ENCODE assay signal across 8 mouse cellular contexts in genomic region chr8:85119052-85119981, GRCm38 (mm10). TPM values are rescaled to one million over a fixed set of nuclear protein-coding genes. Genes with fewer than 3 reads are reported as not detected.
DNase-seq lines count a peak whose midpoint lies in the region; ATAC-seq and TF ChIP-seq lines count a peak whose summit lies in the region.

No protein-coding gene starts in this region.

- H3K9me3 ChIP-seq in heart, embryonic 12.5 days (replicated peaks): no peaks in the 10 kb centered on the region
- H3K9me3 ChIP-seq in kidney, embryonic 16.5 days (ENCODE audit: low read length): no peaks in the 10 kb centered on the region; the same call in 1 of the 2 replicates
- no peaks in the 10 kb centered on the region for H3K9me3 ChIP-seq in limb, embryonic 15.5 days
- no peaks in the 10 kb centered on the region for H3K9me3 ChIP-seq in stomach, postnatal 0 days (ENCODE audit: control insufficient read depth, low read length)

- H3K4me3 ChIP-seq in bone marrow macrophage, adult 2 months (ENCODE audit: insufficient read depth, low read length): peak overlapping the region; percentile 44
- peak overlapping the region; percentile 77 for H3K4me3 ChIP-seq in heart, embryonic 12.5 days
- peak overlapping the region; percentile 72 for H3K4me3 ChIP-seq in kidney, embryonic 16.5 days (ENCODE audit: low read length)
- peak overlapping the region; percentile 58 for H3K4me3 ChIP-seq in limb, embryonic 15.5 days
- no peak overlapping the region for H3K4me3 ChIP-seq in myocyte
- H3K4me3 ChIP-seq in stomach, postnatal 0 days (ENCODE audit: low read depth, low read length): peak overlapping the region; percentile 71

- ATAC-seq in heart, embryonic 12.5 days (ENCODE audit: insufficient number of reproducible peaks, low FRiP score): peak; percentile 73
- ATAC-seq in kidney, embryonic 16.5 days (ENCODE audit: low FRiP score, low TSS enrichment): peak; percentile 97
- ATAC-seq in limb, embryonic 15.5 days (ENCODE audit: insufficient number of reproducible peaks, low FRiP score, low TSS enrichment, low read depth): peak; percentile 77
- peak; percentile 94 for ATAC-seq in stomach, postnatal 0 days (ENCODE audit: low FRiP score, low TSS enrichment)

- H3K79me2 ChIP-seq in myocyte (ENCODE audit: control insufficient read depth, insufficient read depth): no peaks in the 10 kb centered on the region

- WGBS in heart, embryonic 12.5 days: 6% methylated on average over 37 of the region's 37 CpGs
- WGBS in kidney, embryonic 16.5 days: 7% methylated on average over 37 of the region's 37 CpGs
- 6% methylated on average over 37 of the region's 37 CpGs for WGBS in limb, embryonic 15.5 days
- 5% methylated on average over 37 of the region's 37 CpGs for WGBS in stomach, postnatal 0 days

- H3K27ac ChIP-seq in bone marrow macrophage, adult 2 months (ENCODE audit: insufficient read depth, low read depth, low read length): no peak overlapping the region
- H3K27ac ChIP-seq in heart, embryonic 12.5 days (ENCODE audit: poor library complexity, severe bottlenecking): peak overlapping the region; percentile 40; the same call in 1 of the 2 replicates
- H3K27ac ChIP-seq in kidney, embryonic 16.5 days (ENCODE audit: low read length): peak overlapping the region; percentile 74
- peak overlapping the region; percentile 67 for H3K27ac ChIP-seq in limb, embryonic 15.5 days
- peak overlapping the region; percentile 85 for H3K27ac ChIP-seq in stomach, postnatal 0 days (replicated peaks)

- no peak overlapping the region for H3ac ChIP-seq in myocyte (ENCODE audit: control insufficient read depth, insufficient read length)

- H3K27me3 ChIP-seq in heart, embryonic 12.5 days (replicated peaks): no peaks in the 10 kb centered on the region
- H3K27me3 ChIP-seq in kidney, embryonic 16.5 days (ENCODE audit: insufficient read depth, low read length): no peaks in the 10 kb centered on the region
- H3K27me3 ChIP-seq in limb, embryonic 15.5 days: no peaks in the 10 kb centered on the region
- H3K27me3 ChIP-seq in myocyte (ENCODE audit: control insufficient read depth, insufficient read depth, insufficient read length): no peaks in the 10 kb centered on the region
- H3K27me3 ChIP-seq in stomach, postnatal 0 days (ENCODE audit: control insufficient read depth, insufficient read depth, low read length): no peaks in the 10 kb centered on the region

- TF ChIP-seq EP300 in stomach, postnatal 0 days (optimal IDR thresholded peaks at IDR 0.05): no peak

- no peak for TF ChIP-seq POLR2A in bone marrow macrophage, adult 2 months (IDR thresholded peaks at IDR 0.05; ENCODE audit: borderline replicate concordance, low read depth, low read length)
- no peak for TF ChIP-seq POLR2A in myocyte (IDR thresholded peaks at IDR 0.05; ENCODE audit: insufficient read length, low read depth)

- no peaks in the 10 kb centered on the region for H3K36me3 ChIP-seq in heart, embryonic 12.5 days
- no peaks in the 10 kb centered on the region for H3K36me3 ChIP-seq in kidney, embryonic 16.5 days (ENCODE audit: insufficient read depth, low read length)
- no peaks in the 10 kb centered on the region for H3K36me3 ChIP-seq in limb, embryonic 15.5 days
- H3K36me3 ChIP-seq in myocyte (ENCODE audit: control insufficient read depth, insufficient read depth): no peaks in the 10 kb centered on the region
- no peaks in the 10 kb centered on the region for H3K36me3 ChIP-seq in stomach, postnatal 0 days (ENCODE audit: control insufficient read depth, insufficient read depth, low read length)

- peak; percentile 63 to 68 for DNase-seq in B cell, adult 2 months
- peak; percentile 59 for DNase-seq in fat pad, adult 2 months (ENCODE audit: extremely low read depth, low read depth, low spot score)
- peak; percentile 93 for DNase-seq in stomach, postnatal 0 days (ENCODE audit: low spot score)

- no peak for TF ChIP-seq CTCF in bone marrow macrophage, adult 2 months (IDR thresholded peaks at IDR 0.05; ENCODE audit: low read depth, low read length)
- peak; percentile 71 for TF ChIP-seq CTCF in stomach, postnatal 0 days (IDR thresholded peaks at IDR 0.05; ENCODE audit: low read depth)

- H3K4me2 ChIP-seq in heart, embryonic 12.5 days: peak overlapping the region; percentile 81
- H3K4me2 ChIP-seq in kidney, embryonic 16.5 days (replicated peaks; ENCODE audit: low read depth, low read length): peak overlapping the region; percentile 77
- peak overlapping the region; percentile 80 for H3K4me2 ChIP-seq in limb, embryonic 15.5 days
- H3K4me2 ChIP-seq in myocyte (ENCODE audit: low read depth): peak overlapping the region; percentile 40
- H3K4me2 ChIP-seq in stomach, postnatal 0 days (replicated peaks; ENCODE audit: low read depth): peak overlapping the region; percentile 80

- peaks cover 3% of the 10 kb centered on the region; the same call in 1 of the 2 replicates for H3K4me1 ChIP-seq in bone marrow macrophage, adult 2 months (ENCODE audit: control insufficient read depth, insufficient read depth, low read length)
- peaks cover 6% of the 10 kb centered on the region for H3K4me1 ChIP-seq in heart, embryonic 12.5 days (replicated peaks)
- peaks cover 3% of the 10 kb centered on the region; the same call in 1 of the 2 replicates for H3K4me1 ChIP-seq in kidney, embryonic 16.5 days (ENCODE audit: insufficient read depth, low read length)
- no peaks in the 10 kb centered on the region for H3K4me1 ChIP-seq in limb, embryonic 15.5 days
- no peaks in the 10 kb centered on the region for H3K4me1 ChIP-seq in stomach, postnatal 0 days (replicated peaks; ENCODE audit: control insufficient read depth, insufficient read depth)

- H3K9ac ChIP-seq in heart, embryonic 12.5 days: peak overlapping the region; percentile 78
- H3K9ac ChIP-seq in kidney, embryonic 16.5 days (replicated peaks; ENCODE audit: low read length): peak overlapping the region; percentile 73
- peak overlapping the region; percentile 51 for H3K9ac ChIP-seq in limb, embryonic 15.5 days
- peak overlapping the region; percentile 76 for H3K9ac ChIP-seq in stomach, postnatal 0 days (ENCODE audit: low read length)

TF ChIP-seq in myocyte, 11 proteins besides CTCF, POLR2A, EP300 and RAD21:
- TF ChIP-seq SRF (IDR thresholded peaks at IDR 0.05; ENCODE audit: control insufficient read depth, insufficient read length, low read depth) (peak; percentile 8), TCF12 (IDR thresholded peaks at IDR 0.05; ENCODE audit: insufficient read depth, poor library complexity, severe bottlenecking) (no peak)
TF ChIP-seq in myocyte: peak in this region for 1.

RNA-seq across cellular contexts. Expression of gene Zfp791, which starts 3.6 kb away (rescaled TPM):
- polyA plus RNA-seq in bone marrow macrophage, adult 2 months (2012; ENCODE audit: insufficient read depth, insufficient read length, missing spikeins): 1.2 and 1.7 TPM in 2 replicates
- 1.2 and 1.3 TPM in 2 replicates for polyA plus RNA-seq in heart, embryonic 12.5 days (2016; fragmentation: Nextera tagmentation; extraction: Ambion mirVana)
- polyA plus RNA-seq in kidney, embryonic 16.5 days (2015; fragmentation: Nextera tagmentation; extraction: Ambion mirVana): 2.7 and 3.8 TPM in 2 replicates
- polyA plus RNA-seq in limb, embryonic 15.5 days (2015; fragmentation: Nextera tagmentation; extraction: Ambion mirVana): 2.2 and 2.5 TPM in 2 replicates
- not detected for polyA plus RNA-seq in myocyte (2012; fragmentation: generic; extraction: Trizol)
- 1.2 and 1.5 TPM in 2 replicates for polyA plus RNA-seq in stomach, postnatal 0 days (2015; fragmentation: Nextera tagmentation; extraction: Ambion mirVana)

RNA-seq across cellular contexts. Expression of gene Cks1brt, which starts 32.4 kb away (rescaled TPM):
- not detected in 2 replicates for polyA plus RNA-seq in bone marrow macrophage, adult 2 months (2012; ENCODE audit: insufficient read depth, insufficient read length, missing spikeins)
- not detected in 2 replicates for polyA plus RNA-seq in heart, embryonic 12.5 days (2016; fragmentation: Nextera tagmentation; extraction: Ambion mirVana)
- not detected in 2 replicates for polyA plus RNA-seq in kidney, embryonic 16.5 days (2015; fragmentation: Nextera tagmentation; extraction: Ambion mirVana)
- not detected in 2 replicates for polyA plus RNA-seq in limb, embryonic 15.5 days (2015; fragmentation: Nextera tagmentation; extraction: Ambion mirVana)
- polyA plus RNA-seq in myocyte (2012; fragmentation: generic; extraction: Trizol): not detected
- 0.05 TPM in 1 of 2 replicates, not detected in the other for polyA plus RNA-seq in stomach, postnatal 0 days (2015; fragmentation: Nextera tagmentation; extraction: Ambion mirVana)

RNA-seq across cellular contexts. Expression of gene Man2b1, which starts 36.2 kb away (rescaled TPM):
- polyA plus RNA-seq in bone marrow macrophage, adult 2 months (2012; ENCODE audit: insufficient read depth, insufficient read length, missing spikeins): 390 and 469 TPM in 2 replicates
- polyA plus RNA-seq in heart, embryonic 12.5 days (2016; fragmentation: Nextera tagmentation; extraction: Ambion mirVana): 33.2 and 34.8 TPM in 2 replicates
- 46.9 and 53.6 TPM in 2 replicates for polyA plus RNA-seq in kidney, embryonic 16.5 days (2015; fragmentation: Nextera tagmentation; extraction: Ambion mirVana)
- 39.8 and 42.1 TPM in 2 replicates for polyA plus RNA-seq in limb, embryonic 15.5 days (2015; fragmentation: Nextera tagmentation; extraction: Ambion mirVana)
- polyA plus RNA-seq in myocyte (2012; fragmentation: generic; extraction: Trizol): 7.6 TPM
- polyA plus RNA-seq in stomach, postnatal 0 days (2015; fragmentation: Nextera tagmentation; extraction: Ambion mirVana): 29.1 and 32.6 TPM in 2 replicates

RNA-seq across cellular contexts. Expression of gene Wdr83, which starts 38.2 kb away (rescaled TPM):
- polyA plus RNA-seq in bone marrow macrophage, adult 2 months (2012; ENCODE audit: insufficient read depth, insufficient read length, missing spikeins): 22.6 and 27.3 TPM in 2 replicates
- 31.7 and 33.2 TPM in 2 replicates for polyA plus RNA-seq in heart, embryonic 12.5 days (2016; fragmentation: Nextera tagmentation; extraction: Ambion mirVana)
- polyA plus RNA-seq in kidney, embryonic 16.5 days (2015; fragmentation: Nextera tagmentation; extraction: Ambion mirVana): 53.0 and 54.8 TPM in 2 replicates
- polyA plus RNA-seq in limb, embryonic 15.5 days (2015; fragmentation: Nextera tagmentation; extraction: Ambion mirVana): 40.5 and 42.4 TPM in 2 replicates
- polyA plus RNA-seq in myocyte (2012; fragmentation: generic; extraction: Trizol): 26.8 TPM
- 22.3 and 23.6 TPM in 2 replicates for polyA plus RNA-seq in stomach, postnatal 0 days (2015; fragmentation: Nextera tagmentation; extraction: Ambion mirVana)

RNA-seq across cellular contexts. Expression of gene Wdr83os, which starts 38.8 kb away (rescaled TPM):
- 90.2 and 113 TPM in 2 replicates for polyA plus RNA-seq in bone marrow macrophage, adult 2 months (2012; ENCODE audit: insufficient read depth, insufficient read length, missing spikeins)
- 107 and 109 TPM in 2 replicates for polyA plus RNA-seq in heart, embryonic 12.5 days (2016; fragmentation: Nextera tagmentation; extraction: Ambion mirVana)
- polyA plus RNA-seq in kidney, embryonic 16.5 days (2015; fragmentation: Nextera tagmentation; extraction: Ambion mirVana): 141 TPM in 2 replicates
- 106 and 111 TPM in 2 replicates for polyA plus RNA-seq in limb, embryonic 15.5 days (2015; fragmentation: Nextera tagmentation; extraction: Ambion mirVana)
- polyA plus RNA-seq in myocyte (2012; fragmentation: generic; extraction: Trizol): 166 TPM
- polyA plus RNA-seq in stomach, postnatal 0 days (2015; fragmentation: Nextera tagmentation; extraction: Ambion mirVana): 114 and 117 TPM in 2 replicates
